Mouse (Mus musculus) Patski (cell line): ENCODE measurements at regions not wholly inside any gene's neighbourhood (a gene's known extent, or its start where the extent isn't known, plus 50 kb on each side); places are given as distances from the start of the nearest gene placed in this dataset.

ENCODE experiments used
- ATAC-seq: fragments of 100-300 bp; one replicate; pipeline ENCODE4 v1.8.0; 2021
- CTCF ChIA-PET: fragments of 350-600 bp; sonication (Branson Sonifier 250); formaldehyde crosslinking; loops from one replicate; lab custom pipeline; 2022; ENCODE audit warnings: inconsistent platforms; lab: Charles Lee
- POLR2A ChIA-PET: fragments of 350-600 bp; sonication (Branson Sonifier 250); formaldehyde crosslinking; loops from one replicate; lab custom pipeline; 2022; ENCODE audit warnings: antibody characterized with exemption, inconsistent platforms; lab: Charles Lee
- DNase-seq: peaks from one replicate; pipeline ENCODE4 v3.0.0-alpha.2; 2011; ENCODE audit warnings: low read depth, low spot score
- H3K27me3 ChIP-seq: fragments of 371-371 bp; one replicate; pipeline ENCODE4 v1.5.1; 2021
- CTCF ChIP-seq: fragments of 100-300 bp; IDR thresholded peaks from one replicate; pipeline ENCODE4 v1.5.1; 2021
- in situ Hi-C: fragments of 300-500 bp; cut with MboI; formaldehyde crosslinking; loops from 3 replicates; pipeline ENCODE4 v1.11.1; 2018; ENCODE audit warnings: low pct_unique_long_range_greater_than_20kb, mixed read lengths

DNA sequence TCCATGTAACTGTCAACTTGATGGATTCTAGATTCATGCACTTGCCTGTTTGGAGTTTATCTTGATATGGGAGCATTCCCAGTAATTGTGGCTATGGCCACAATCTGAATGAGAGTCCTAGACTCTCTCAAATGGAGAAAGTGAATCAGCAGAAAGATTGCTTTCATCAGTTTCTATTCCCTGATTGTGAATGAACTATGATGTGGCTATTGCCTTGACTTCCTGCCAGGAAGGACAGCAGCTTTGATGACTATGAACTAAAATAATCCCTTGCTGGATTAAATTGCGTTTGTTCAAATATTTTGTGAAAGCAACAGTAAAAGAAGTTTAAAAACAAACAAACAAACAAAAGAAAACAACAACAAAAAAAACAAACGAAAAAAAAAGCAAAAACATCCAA lies 407.5 kb downstream of the Tmem182 start:
- H3K27me3 ChIP-seq: peaks cover 28% of the 10 kb centered on the region
- CTCF ChIA-PET: interaction anchor here (1.2 kb wide), 1 partner anchor 10 kb away, joined by 3 read pairs; no protein-coding TSS in a partner anchor
- ATAC-seq (no peak), DNase-seq (no peak)
- no peak for TF ChIP-seq CTCF
- POLR2A ChIA-PET: no interaction called here
- in situ Hi-C loops: no loop called here

GRCm38 (mm10) chr1:41225851-41226250 lies 420.4 kb downstream of the Tmem182 start:
- in situ Hi-C loops: no loop called here
- ATAC-seq: no peak
- CTCF ChIA-PET: no interaction called here

DNA sequence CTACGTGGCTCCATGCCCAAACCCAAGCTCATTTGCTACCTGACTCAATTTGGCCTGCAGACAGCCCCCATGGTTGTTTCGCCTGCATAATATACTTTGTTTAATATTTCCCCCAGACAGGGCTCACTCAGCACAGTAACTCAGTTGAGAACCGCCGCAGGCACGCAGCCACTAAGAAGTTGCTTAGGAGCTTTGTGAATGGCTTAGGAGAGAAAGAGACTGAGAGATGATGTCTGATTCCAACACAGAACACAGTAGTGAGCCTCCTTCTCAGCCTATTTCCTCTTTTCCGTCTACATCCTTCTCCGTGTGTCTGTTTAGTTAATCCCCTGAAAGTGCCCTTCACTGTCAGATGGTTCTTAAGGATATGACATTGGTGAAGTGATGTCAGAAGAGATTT lies 429.9 kb downstream of the Tmem182 start:
- CTCF ChIA-PET: interaction anchor here (0.8 to 1.6 kb wide), 3 partner anchors 10 to 28 kb away, joined by 3 to 4 read pairs (median 3); no protein-coding TSS in a partner anchor
- ATAC-seq (no peak), DNase-seq (no peak)
- no peak for TF ChIP-seq CTCF
- POLR2A ChIA-PET: no interaction called here
- peaks cover 29% of the 10 kb centered on the region for H3K27me3 ChIP-seq
- in situ Hi-C loops: no loop called here

More at GRCm38 (mm10) chr1:41225851-41226250, 420.4 kb downstream of the Tmem182 start:
- H3K27me3 ChIP-seq: peaks cover 11% of the 10 kb centered on the region
- DNase-seq: no peak
- POLR2A ChIA-PET: no interaction called here
- no peak for TF ChIP-seq CTCF

DNA sequence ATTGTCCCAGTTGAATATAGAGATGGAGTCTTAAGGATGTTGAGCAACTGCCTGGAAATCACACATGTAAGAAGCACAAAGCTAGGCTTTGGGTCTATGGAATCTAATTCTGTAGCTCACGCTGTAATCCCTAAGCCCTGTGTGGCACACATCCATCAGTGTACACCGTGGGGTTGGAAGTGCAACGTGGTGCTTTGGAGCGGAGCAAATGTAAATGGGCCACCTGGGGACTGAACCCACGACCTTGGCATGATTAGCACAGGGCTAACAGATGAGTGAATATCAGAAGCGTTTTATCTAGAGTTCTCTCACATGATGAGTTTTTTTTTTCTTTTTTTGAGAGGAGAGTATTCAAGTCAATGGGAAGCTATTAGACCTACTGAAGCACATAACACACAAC lies 437.6 kb downstream of the Tmem182 start:
- in situ Hi-C loops: no loop called here
- ATAC-seq (no peak), DNase-seq (no peak)
- TF ChIP-seq CTCF: no peak
- CTCF ChIA-PET: no interaction called here
- POLR2A ChIA-PET: no interaction called here
- peaks cover 10% of the 10 kb centered on the region for H3K27me3 ChIP-seq

- DNase-seq (no peak), ATAC-seq (no peak)
- POLR2A ChIA-PET: no interaction called here
- CTCF ChIA-PET: no interaction called here
- in situ Hi-C loops: no loop called here
- TF ChIP-seq CTCF: no peak
- H3K27me3 ChIP-seq: peaks cover 13% of the 10 kb centered on the region
Measured at GRCm38 (mm10) chr1:41244627-41245026, 439.2 kb downstream of the Tmem182 start.

- in situ Hi-C loops: loop anchor here (10.0 to 25.0 kb wide), 4 partner anchors 377 to 1523 kb away; no protein-coding TSS in a partner anchor
- ATAC-seq: no peak
- ChIA-PET CTCF (interaction anchor here (1.5 to 2.2 kb wide), 2 partner anchors 103 to 112 kb away, joined by 3 to 12 read pairs; no protein-coding TSS in a partner anchor), POLR2A (no interaction called here)
- no peak for DNase-seq
- H3K27me3 ChIP-seq: peaks cover 4% of the 10 kb centered on the region
- peak; percentile 74 for TF ChIP-seq CTCF
Measured at GRCm38 (mm10) chr1:41264214-41264613, 458.8 kb downstream of the Tmem182 start.

DNA sequence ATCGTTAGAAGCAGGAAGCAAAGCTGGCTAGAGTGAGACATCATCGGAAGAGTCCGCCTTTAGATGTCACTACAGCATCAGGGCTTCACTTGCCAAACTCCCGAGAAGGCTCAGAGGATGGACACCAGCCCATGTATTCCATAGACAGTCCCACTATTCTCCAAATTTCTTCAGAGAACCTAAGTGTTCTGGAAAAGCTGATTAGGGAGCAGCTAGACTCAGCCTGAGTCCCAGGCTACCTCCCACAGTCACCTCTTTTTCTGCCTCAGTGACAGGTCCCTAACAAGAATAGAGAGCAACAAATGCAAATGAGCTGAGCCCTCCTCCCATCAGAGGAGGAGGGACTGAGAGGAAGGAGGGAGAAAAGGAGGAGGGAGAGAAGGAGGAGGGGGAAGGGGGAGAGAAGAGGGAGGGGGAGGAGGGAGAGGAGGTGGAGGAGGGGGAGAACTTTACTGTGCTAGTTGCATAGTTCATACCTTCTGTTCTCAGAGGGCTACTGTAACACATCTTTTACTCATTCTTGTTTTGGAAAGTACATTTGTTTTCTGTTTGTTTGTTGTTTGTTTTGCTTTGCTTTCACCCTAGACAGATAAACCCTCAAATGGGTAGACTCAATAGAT lies 465.8 kb downstream of the Tmem182 start:
- DNase-seq: no peak

GRCm38 (mm10) chr1:41274573-41275270 lies 469.3 kb downstream of the Tmem182 start:
- DNase-seq: no peak
- ChIA-PET POLR2A (no interaction called here), CTCF (interaction anchor here (1.6 kb wide), 1 partner anchor 12 kb away, joined by 3 read pairs; no protein-coding TSS in a partner anchor)
- in situ Hi-C loops: loop anchor here (5.0 to 25.0 kb wide), 5 partner anchors 387 to 1513 kb away; partner anchors contain the start of gene Pou3f3
- H3K27me3 ChIP-seq: peaks cover 7% of the 10 kb centered on the region
- TF ChIP-seq CTCF: peak; percentile 68
- no peak for ATAC-seq

More for the DNA sequence above, 465.8 kb downstream of the Tmem182 start:
- in situ Hi-C loops: loop anchor here (5.0 to 25.0 kb wide), 5 partner anchors 384 to 1516 kb away; partner anchors contain the start of gene Pou3f3
- no peak for ATAC-seq
- POLR2A ChIA-PET: no interaction called here
- peaks cover 7% of the 10 kb centered on the region for H3K27me3 ChIP-seq
- CTCF ChIA-PET: interaction anchor here (1.1 kb wide), 1 partner anchor 392 kb away, joined by 3 read pairs; no protein-coding TSS in a partner anchor
- TF ChIP-seq CTCF: peak; percentile 62

DNA sequence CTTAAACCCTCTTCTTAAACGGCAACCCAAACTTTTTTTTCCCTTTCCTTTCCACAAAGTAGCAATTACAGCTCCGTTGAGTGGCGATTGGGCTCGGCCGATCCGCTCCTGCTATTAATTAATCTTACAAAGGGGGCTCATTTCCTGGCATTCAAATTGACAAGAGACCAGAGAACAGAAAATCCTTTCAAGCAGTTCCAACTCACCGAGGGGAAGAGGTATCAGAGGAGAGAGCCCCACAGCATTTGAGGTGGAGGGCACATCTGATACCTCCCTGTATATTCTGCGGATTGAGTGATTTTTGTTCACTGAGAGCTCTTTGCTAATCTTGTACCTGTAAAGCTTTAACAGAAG lies 469.8 kb downstream of the Tmem182 start:
- no peak for TF ChIP-seq CTCF
- ChIA-PET POLR2A (no interaction called here), CTCF (interaction anchor here (1.6 kb wide), 1 partner anchor 13 kb away, joined by 3 read pairs; no protein-coding TSS in a partner anchor)
- in situ Hi-C loops: loop anchor here (10.0 kb wide), 1 partner anchor 1420 kb away; the partner anchor contains the start of gene Pou3f3
- DNase-seq (no peak), ATAC-seq (no peak)
- peaks cover 7% of the 10 kb centered on the region for H3K27me3 ChIP-seq

GRCm38 (mm10) chr1:41275642-41276041 lies 470.2 kb downstream of the Tmem182 start:
- CTCF ChIA-PET: interaction anchor here (1.6 kb wide), 1 partner anchor 13 kb away, joined by 3 read pairs; no protein-coding TSS in a partner anchor
- peaks cover 7% of the 10 kb centered on the region for H3K27me3 ChIP-seq
- ATAC-seq (no peak), DNase-seq (no peak)
- in situ Hi-C loops: loop anchor here (10.0 kb wide), 1 partner anchor 1419 kb away; the partner anchor contains the start of gene Pou3f3
- no peak for TF ChIP-seq CTCF
- POLR2A ChIA-PET: interaction anchor here (0.6 kb wide), 1 partner anchor 613 kb away, joined by 3 read pairs; no protein-coding TSS in a partner anchor
